Mouse (Mus musculus) embryonic facial prominence, embryonic 13.5 days (tissue): ENCODE data around the gene Pramel7. TPM values are rescaled to one million over a fixed set of nuclear protein-coding genes. Genes with fewer than 3 reads are reported as not detected.

ENCODE experiments used
- ATAC-seq: fragments of 200-750 bp; cut with Nextera tagmentation; 2 replicates; pipeline ENCODE4 v1.8.0; 2017; ENCODE audit warnings: low read depth; ENCODE audit not compliant: insufficient number of reproducible peaks, insufficient read depth, low FRiP score, low TSS enrichment
- H3K27ac ChIP-seq: fragments of 300-500 bp; sonication (generic); 2 replicates; pipeline ENCODE4 v1.5.1; 2015; ENCODE audit warnings: moderate library complexity, mild to moderate bottlenecking, inconsistent platforms
- H3K27me3 ChIP-seq: fragments of 300-500 bp; sonication (generic); 2 replicates; pipeline ENCODE4 v1.6.1; 2015; ENCODE audit warnings: mild to moderate bottlenecking, inconsistent platforms
- H3K36me3 ChIP-seq: fragments of 300-500 bp; sonication (generic); 2 replicates; pipeline ENCODE4 v1.6.1; 2015; ENCODE audit warnings: mild to moderate bottlenecking, inconsistent platforms
- H3K4me1 ChIP-seq: fragments of 300-500 bp; sonication (generic); 2 replicates; pipeline ENCODE4 v1.6.1; 2015; ENCODE audit warnings: inconsistent platforms
- H3K4me2 ChIP-seq: fragments of 300-500 bp; sonication (generic); 2 replicates; pipeline ENCODE4 v1.6.1; 2015; ENCODE audit warnings: moderate library complexity, mild to moderate bottlenecking, inconsistent platforms
- H3K4me3 ChIP-seq: fragments of 300-500 bp; sonication (generic); 2 replicates; pipeline ENCODE4 v1.5.1; 2015; ENCODE audit warnings: mild to moderate bottlenecking, inconsistent platforms
- H3K9ac ChIP-seq: fragments of 300-500 bp; sonication (generic); 2 replicates; pipeline ENCODE4 v1.6.1; 2015; ENCODE audit warnings: mild to moderate bottlenecking, inconsistent platforms
- H3K9me3 ChIP-seq: fragments of 300-500 bp; sonication (generic); 2 replicates; pipeline ENCODE4 v1.6.1; 2016; ENCODE audit warnings: inconsistent platforms
- WGBS: fragments of 180-500 bp; shearing (Covaris S2); methylation state at CpG from one replicate; pipeline ENCODE4 v1.1.7; 2015; ENCODE audit warnings: mixed read lengths; 5-methylcytosine and 5-hydroxymethylcytosine counted together
- polyA plus RNA-seq: library from polyadenylated mRNA; unstranded; fragments of >200 nt; fragmentation: Nextera tagmentation; extraction: Ambion mirVana; gene quantifications from 2 replicates; pipeline ENCODE4 v1.2.1, GENCODE M21; 2015

Gene Pramel7
- polyA plus RNA-seq, 1 experiment from 2014 or later = not detected

DNA sequence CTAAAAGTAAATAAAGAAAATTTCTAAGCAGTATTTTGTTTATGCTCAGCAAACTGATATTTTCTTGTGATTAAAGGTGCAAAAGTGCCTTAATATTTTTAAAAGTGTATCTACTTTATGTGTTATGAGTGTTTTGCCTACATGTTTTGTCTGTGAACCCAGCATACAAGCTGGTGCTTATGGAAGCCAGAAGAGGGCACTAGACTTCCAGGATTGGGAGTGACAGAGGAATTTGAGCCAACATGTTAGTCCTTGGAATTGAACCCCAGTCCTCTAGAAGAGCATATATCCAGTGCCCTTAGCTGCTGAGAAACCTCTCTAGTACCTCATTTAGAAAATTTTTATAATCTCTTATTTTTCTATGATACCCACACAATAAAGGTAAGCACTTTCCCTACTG is 16.7 kb downstream of the Pramel7 start:
- H3K9me3 ChIP-seq = no peaks in the 10 kb centered on the region
- H3K4me3 ChIP-seq = no peak overlapping the region
- H3K4me1 ChIP-seq = no peaks in the 10 kb centered on the region
- H3K27me3 ChIP-seq = no peaks in the 10 kb centered on the region
- no peaks in the 10 kb centered on the region for H3K36me3 ChIP-seq
- no peak overlapping the region for H3K27ac ChIP-seq
- no peak overlapping the region for H3K9ac ChIP-seq
- no peak for ATAC-seq
- H3K4me2 ChIP-seq = no peak overlapping the region

DNA sequence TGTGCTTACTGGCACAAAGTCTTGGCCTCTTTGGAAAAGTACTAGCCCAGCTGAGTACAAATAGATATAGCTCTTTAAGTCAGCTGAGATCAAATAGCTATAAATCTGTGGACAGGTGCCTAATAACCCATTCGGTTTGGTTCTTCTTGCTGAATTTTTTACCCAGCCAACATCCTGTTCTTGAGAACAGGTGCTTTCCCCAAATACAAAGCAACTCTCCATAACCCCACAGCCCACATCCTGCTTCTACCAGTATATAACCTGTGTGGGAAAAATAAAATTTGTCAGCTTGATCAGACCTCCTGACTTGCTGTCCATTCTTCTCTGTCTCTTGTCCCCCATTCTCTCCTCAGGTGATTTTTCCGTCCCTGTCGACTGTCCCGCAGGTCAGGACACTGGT is 35.1 kb downstream of the Pramel7 start:
- no peak overlapping the region for H3K27ac ChIP-seq
- 89% methylated on average over 4 of the region's 4 CpGs for WGBS
- no peaks in the 10 kb centered on the region for H3K27me3 ChIP-seq

DNA sequence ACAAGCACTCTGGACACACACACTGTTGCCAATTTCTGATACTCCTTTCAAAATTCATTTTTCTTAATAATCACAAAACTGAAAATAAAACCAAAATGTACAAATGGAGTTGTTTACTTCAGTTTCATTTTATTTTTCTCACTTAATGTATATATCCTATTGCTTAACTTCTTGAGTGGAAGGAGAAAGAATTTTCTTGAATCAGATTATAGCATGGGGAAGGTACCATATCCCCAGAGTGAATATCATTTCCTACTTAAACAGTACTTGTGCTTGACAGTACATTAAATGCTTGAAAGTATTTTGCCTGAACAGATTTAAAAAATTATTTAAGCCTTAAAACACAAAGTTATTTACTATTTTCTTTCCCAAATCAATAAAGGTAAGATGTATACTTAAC is 43.2 kb downstream of the Pramel7 start, which contains the start of gene Olfr1126:
TSS of gene Olfr1126 (plus strand) at position 301 of the 400 bp plus-strand sequence.
- Histone ChIP-seq H3K27ac (no peak within 1 kb of the TSS), H3K27me3 (no peaks in the 10 kb centered on the region), H3K4me1 (no peaks in the 10 kb centered on the region), H3K4me2 (no peak within 1 kb of the TSS), H3K9me3 (no peaks in the 10 kb centered on the region), H3K9ac (no peak within 1 kb of the TSS), H3K36me3 (no peaks in the 10 kb centered on the region), H3K4me3 (no peak within 1 kb of the TSS)
- no peak for ATAC-seq

More for the DNA sequence above, 35.1 kb downstream of the Pramel7 start:
- Histone ChIP-seq H3K9ac (no peak overlapping the region), H3K4me1 (no peaks in the 10 kb centered on the region), H3K9me3 (no peaks in the 10 kb centered on the region), H3K4me3 (no peak overlapping the region), H3K36me3 (no peaks in the 10 kb centered on the region), H3K4me2 (no peak overlapping the region)
- ATAC-seq = no peak

Other genes with a start within 250 kb of the Pramel7 start
- gene Olfr1115, start 249.1 kb downstream of the Pramel7 start, polyA plus RNA-seq = not detected in 2 replicates
- not detected in 2 replicates for gene Olfr1116, start 229.6 kb downstream of the Pramel7 start, polyA plus RNA-seq
- gene Olfr1118, start 189.5 kb downstream of the Pramel7 start, polyA plus RNA-seq = not detected in 2 replicates
- not detected in 2 replicates for gene Olfr1120, start 142.3 kb downstream of the Pramel7 start, polyA plus RNA-seq
- gene Olfr1121, start 127.2 kb downstream of the Pramel7 start, polyA plus RNA-seq = not detected in 2 replicates
- gene Olfr1122, start 111.2 kb downstream of the Pramel7 start, polyA plus RNA-seq = not detected in 2 replicates
- not detected in 2 replicates for gene Olfr1123, start 80.5 kb downstream of the Pramel7 start, polyA plus RNA-seq
- gene Olfr1124, start 66.8 kb downstream of the Pramel7 start, polyA plus RNA-seq = 0.14 TPM in 1 of 2 replicates, not detected in the other
- gene Olfr1126, start 43.1 kb downstream of the Pramel7 start, polyA plus RNA-seq = not detected in 2 replicates
- not detected in 2 replicates for gene Pramel6, start 9.5 kb upstream of the Pramel7 start, polyA plus RNA-seq
- gene Olfr153, start 34.7 kb upstream of the Pramel7 start, polyA plus RNA-seq = not detected in 2 replicates
- not detected in 2 replicates for gene Olfr1128, start 48.4 kb upstream of the Pramel7 start, polyA plus RNA-seq
- not detected in 2 replicates for gene Olfr1129, start 76.8 kb upstream of the Pramel7 start, polyA plus RNA-seq
- not detected in 2 replicates for gene Olfr1130, start 109.1 kb upstream of the Pramel7 start, polyA plus RNA-seq
- not detected in 2 replicates for gene Olfr1131, start 130.0 kb upstream of the Pramel7 start, polyA plus RNA-seq
- gene Olfr1132, start 140.4 kb upstream of the Pramel7 start, polyA plus RNA-seq = not detected in 2 replicates
- gene Olfr1133, start 150.3 kb upstream of the Pramel7 start, polyA plus RNA-seq = not detected in 2 replicates
- not detected in 2 replicates for gene Olfr1134, start 161.4 kb upstream of the Pramel7 start, polyA plus RNA-seq
- gene Olfr1135, start 176.6 kb upstream of the Pramel7 start, polyA plus RNA-seq = not detected in 2 replicates
- not detected in 2 replicates for gene Olfr1136, start 196.9 kb upstream of the Pramel7 start, polyA plus RNA-seq
- gene Olfr1137, start 216.1 kb upstream of the Pramel7 start, polyA plus RNA-seq = 0.29 TPM in 1 of 2 replicates, not detected in the other
- not detected in 2 replicates for gene Olfr1138, start 242.9 kb upstream of the Pramel7 start, polyA plus RNA-seq
- gene Olfr1140, start 246.7 kb upstream of the Pramel7 start, polyA plus RNA-seq = not detected in 2 replicates